Mouse (Mus musculus) regulatory T cell (primary cell): ENCODE results near the gene Plin3.
"Not testable (repeated sequence)": the region's sequence is repeated elsewhere in the genome, so short reads cannot be mapped to it uniquely, and the experiment has no call there.

Source experiments
- in situ Hi-C: fragments of 300-600 bp; cut with MboI, MseI; formaldehyde crosslinking; loops from one replicate; pipeline ENCODE4 v1.15.1; 2025; ENCODE audit warnings: high pct_unique_total_duplicates

Gene Plin3

GRCm38 (mm10) chr17:56275842-56276480 is 16.7 kb downstream of the Plin3 start:
- in situ Hi-C loops: no loop called here

- in situ Hi-C loops: no loop called here
Measured at GRCm38 (mm10) chr17:56273986-56274385, 18.7 kb downstream of the Plin3 start.

GRCm38 (mm10) chr17:56273482-56273881 is 19.2 kb downstream of the Plin3 start:
- in situ Hi-C loops: no loop called here

GRCm38 (mm10) chr17:56272644-56273043 is 20.0 kb downstream of the Plin3 start:
- in situ Hi-C loops: no loop called here

DNA sequence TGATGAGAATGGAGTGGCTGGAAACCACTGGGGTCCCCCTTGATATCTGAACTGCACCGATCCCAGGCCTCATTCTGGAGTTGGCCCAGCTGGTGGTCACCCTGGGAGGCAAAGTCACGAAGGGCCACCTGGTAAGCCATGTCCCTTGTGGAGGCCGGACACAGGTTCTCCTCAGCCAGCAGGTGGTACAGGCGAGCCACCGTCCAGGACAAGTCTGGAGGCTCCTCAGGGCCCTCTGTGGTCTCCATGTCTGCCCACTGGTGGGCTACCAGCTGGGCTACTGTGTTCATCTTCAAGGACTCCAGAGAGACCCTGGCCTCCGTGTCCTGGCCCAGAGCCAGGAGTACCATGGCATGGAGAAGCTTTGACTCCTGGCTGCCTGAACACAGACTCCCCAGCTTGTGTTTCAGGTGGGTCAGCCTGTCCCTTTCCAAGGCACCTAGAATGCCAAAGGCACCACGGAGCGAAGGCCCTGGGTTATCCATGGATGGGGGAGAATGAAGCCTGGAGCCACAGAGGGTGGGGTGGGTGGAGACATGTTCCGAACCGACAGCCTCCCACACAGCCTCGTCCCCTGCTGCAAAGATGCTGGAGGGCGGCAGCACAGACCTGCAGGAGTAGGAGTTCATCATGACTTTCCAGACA is 20.9 kb downstream of the Plin3 start:
- in situ Hi-C loops: no loop called here

GRCm38 (mm10) chr17:56269741-56270140 is 22.9 kb downstream of the Plin3 start:
- in situ Hi-C loops: no loop called here

GRCm38 (mm10) chr17:56269153-56269630 is 23.5 kb downstream of the Plin3 start:
- in situ Hi-C loops: no loop called here

DNA sequence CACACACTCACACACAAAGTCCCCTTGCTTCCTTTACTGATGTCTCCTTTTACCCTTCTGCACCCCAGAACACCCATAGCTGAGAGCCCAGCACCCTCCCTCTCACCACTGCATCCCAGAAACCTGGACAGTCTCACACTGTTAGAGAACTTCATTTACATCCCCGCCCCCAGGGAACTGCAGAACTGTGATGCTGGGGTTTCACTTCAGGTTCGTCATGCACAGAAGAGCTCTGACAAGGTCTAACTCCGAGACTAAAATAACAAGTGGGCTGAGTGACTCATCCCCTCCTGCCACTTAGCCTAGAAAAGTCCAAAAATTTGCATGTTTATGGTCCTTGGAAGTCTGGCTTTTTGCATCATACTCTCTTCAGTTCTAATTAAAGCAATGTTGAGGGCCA is 26.4 kb downstream of the Plin3 start:
- in situ Hi-C loops: no loop called here

GRCm38 (mm10) chr17:56265869-56266268 is 26.8 kb downstream of the Plin3 start:
- in situ Hi-C loops: no loop called here

DNA sequence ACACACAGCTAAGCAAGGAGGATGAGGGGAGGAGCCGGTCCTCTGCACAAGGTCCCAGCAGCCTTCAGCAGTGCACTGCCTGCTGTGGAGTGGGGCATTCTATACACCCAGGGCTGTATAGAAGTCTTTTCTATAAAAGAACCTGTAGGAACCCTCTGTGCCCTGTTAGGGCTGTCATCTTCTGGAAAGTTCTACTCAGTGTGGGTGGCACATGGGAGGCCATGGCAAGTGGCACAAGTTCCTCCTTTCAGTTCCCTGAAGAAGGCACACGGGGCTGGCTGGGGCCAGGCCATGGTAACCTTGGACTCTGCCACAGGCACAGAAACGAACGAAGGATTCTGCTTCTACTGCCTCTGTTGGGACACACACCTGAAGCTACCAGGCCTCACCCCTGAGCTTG is 27.7 kb downstream of the Plin3 start:
- in situ Hi-C loops: no loop called here

GRCm38 (mm10) chr17:56264020-56264419 is 28.7 kb downstream of the Plin3 start:
- in situ Hi-C loops: no loop called here

- in situ Hi-C loops: no loop called here
Measured at GRCm38 (mm10) chr17:56262645-56263094, 30.0 kb downstream of the Plin3 start.

DNA sequence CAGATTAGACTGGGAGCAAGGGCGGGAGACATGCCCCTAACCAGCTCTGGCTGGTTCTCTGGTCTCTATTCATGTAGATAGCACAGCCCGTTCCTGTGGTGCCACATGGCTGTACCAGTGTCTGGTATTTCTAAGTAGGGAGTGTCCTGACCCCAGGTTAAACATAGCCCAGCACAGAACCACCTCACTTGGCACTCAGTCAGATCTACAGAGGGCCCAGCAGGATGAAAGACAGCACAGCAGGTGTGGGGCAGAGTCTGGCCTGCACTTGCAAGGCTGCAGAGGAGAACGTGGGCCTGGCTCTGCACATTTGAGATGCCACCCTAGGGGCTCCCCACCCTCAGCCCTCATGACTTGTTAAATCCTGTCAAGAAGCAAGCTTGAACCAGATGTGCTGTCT is 31.5 kb downstream of the Plin3 start:
- in situ Hi-C loops: no loop called here

GRCm38 (mm10) chr17:56259301-56260037 is 33.2 kb downstream of the Plin3 start:
- in situ Hi-C loops: no loop called here

- in situ Hi-C loops: not testable (repeated sequence)
Measured at GRCm38 (mm10) chr17:56258812-56259211, 33.9 kb downstream of the Plin3 start.

DNA sequence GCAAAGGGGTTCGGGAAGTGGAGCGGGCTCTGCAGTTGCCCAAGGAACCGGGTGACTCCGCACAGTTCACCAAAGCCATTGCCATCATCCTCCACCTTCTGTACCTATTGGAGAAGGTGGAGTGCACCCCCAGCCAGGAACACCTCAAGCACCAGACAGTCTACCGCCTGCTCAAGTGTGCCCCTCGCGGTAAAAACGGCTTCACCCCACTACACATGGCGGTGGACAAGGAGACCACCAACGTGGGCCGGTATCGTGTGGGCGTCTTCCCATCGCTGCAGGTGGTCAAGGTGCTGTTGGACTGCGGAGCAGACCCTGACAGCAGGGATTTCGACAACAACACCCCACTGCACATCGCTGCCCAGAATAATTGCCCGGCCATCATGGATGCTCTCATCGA is 34.4 kb downstream of the Plin3 start:
- in situ Hi-C loops: not testable (repeated sequence)

DNA sequence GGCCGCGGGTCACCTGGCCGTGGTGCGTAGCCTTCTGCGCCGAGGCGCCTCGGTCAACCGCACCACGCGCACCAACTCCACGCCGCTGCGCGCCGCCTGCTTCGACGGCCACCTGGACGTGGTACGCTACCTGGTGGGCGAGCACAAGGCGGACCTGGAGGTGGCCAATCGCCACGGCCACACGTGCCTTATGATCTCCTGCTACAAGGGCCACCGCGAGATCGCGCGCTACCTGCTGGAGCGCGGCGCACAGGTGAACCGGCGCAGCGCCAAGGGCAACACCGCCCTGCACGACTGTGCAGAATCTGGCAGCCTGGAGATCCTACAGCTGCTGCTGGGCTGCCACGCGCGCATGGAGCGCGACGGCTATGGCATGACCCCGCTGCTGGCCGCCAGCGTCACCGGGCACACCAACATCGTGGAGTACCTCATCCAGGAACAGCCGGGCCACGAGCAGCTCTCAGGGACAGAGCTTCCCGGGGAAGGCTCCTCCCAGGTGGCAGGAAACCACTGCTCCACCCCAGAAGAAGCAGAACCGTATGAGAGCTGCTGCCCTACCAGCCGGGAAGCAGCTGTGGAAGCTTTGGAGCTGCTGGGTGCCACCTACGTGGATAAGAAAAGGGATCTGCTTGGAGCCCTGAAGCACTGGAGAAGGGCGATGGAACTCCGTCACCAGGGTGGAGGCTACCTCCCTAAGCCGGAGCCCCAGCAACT is 35.3 kb downstream of the Plin3 start:
- in situ Hi-C loops: no loop called here

DNA sequence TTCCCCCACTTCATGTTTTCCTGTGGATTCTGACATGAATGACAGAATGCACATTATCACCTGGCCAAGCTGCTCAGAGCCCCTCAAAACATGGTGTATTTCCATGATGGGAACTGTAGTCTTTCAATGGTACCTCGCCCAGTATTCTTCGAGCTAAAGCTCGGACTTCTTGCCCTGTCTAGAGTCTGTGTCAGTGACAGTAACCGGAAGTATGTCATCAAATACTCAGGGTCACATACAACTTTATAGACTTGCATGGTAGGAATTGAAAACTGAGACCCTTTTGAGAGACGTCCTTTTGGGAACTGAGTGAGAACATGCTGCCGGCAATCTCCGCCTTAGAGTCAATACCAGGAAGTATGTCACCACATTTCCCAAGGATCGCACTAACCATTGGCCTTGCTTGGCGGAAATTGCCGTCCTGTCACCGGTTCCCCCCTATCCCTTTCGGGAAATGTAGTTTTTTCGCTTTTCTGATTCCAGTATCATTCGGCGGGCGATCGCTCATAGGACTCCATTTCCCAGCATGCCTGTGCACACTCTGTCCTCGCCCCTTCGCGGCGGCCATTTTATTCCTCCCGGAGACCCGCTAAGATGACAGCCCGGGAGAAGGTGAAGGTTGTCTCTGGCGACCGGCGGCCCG is 36.3 kb downstream of the Plin3 start, which contains the start of gene Fem1a:
Fem1a (plus strand) TSS at position 572 of the 643 bp plus-strand sequence.
- in situ Hi-C loops: no loop called here

DNA sequence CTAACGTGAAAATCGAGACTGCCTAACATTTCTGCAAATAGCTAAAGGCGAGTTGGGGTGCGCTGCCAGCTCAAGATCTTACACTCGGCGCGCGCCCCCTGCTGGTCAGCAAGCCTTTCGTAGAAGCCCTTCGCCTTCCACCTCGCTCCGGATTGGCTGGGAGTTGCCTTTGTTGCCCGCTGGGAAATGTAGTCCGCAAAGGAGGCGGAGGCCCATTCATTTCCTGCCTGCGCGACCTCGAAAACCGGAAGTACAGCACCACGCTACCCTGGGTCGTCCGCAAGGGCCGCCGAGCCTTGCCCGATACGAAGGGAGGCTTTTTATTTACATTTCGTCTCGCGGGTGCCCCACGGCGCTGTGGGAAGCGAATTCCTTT is 36.8 kb downstream of the Plin3 start:
- in situ Hi-C loops: no loop called here

DNA sequence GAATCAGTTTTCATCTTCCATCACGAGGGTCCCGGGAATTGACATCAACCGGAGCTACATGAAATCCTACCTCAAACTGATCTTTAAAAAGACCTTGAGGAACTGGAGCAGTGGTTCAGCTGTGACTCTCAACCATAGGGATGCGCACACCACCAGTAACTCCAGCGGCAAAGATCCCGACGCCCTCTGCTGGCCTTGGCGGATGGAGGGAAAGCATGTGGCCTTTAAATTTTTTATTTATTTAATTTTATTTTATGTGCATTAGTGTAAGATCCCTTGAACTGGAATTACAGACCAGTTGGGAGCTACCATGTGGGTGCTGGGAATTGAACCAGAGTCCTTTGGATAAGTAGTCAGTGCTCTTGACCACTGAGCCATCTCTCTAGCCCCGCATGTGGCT is 37.2 kb downstream of the Plin3 start:
- in situ Hi-C loops: no loop called here

- in situ Hi-C loops: no loop called here
Measured at GRCm38 (mm10) chr17:56254695-56255094, 38.0 kb downstream of the Plin3 start.
